Mouse (Mus musculus) limb, embryonic 12.5 days (tissue): Measurements from ENCODE around the gene Tmem167b. TPM values are rescaled to one million over a fixed set of nuclear protein-coding genes. Genes with fewer than 3 reads are reported as not detected.
A peak's percentile ranks its signal among the peaks of the same experiment; 100 is the strongest.
"Not testable (repeated sequence)": the region's sequence is repeated elsewhere in the genome, so short reads cannot be mapped to it uniquely, and the experiment has no call there.

Source experiments
- ATAC-seq: fragments of 200-750 bp; cut with Nextera tagmentation; 2 replicates; pipeline ENCODE4 v1.8.0; 2017; ENCODE audit warnings: low read depth, moderate TSS enrichment; ENCODE audit not compliant: insufficient number of reproducible peaks, insufficient read depth, low FRiP score, low TSS enrichment
- H3K27ac ChIP-seq: fragments of 300-500 bp; sonication (generic); 2 replicates; pipeline ENCODE4 v1.5.1; 2016; ENCODE audit warnings: mild to moderate bottlenecking, moderate library complexity
- H3K27me3 ChIP-seq: fragments of 300-500 bp; sonication (generic); 2 replicates; pipeline ENCODE4 v1.6.1; 2016; ENCODE audit warnings: mild to moderate bottlenecking, moderate library complexity
- H3K36me3 ChIP-seq: fragments of 300-500 bp; sonication (generic); 2 replicates; pipeline ENCODE4 v1.6.1; 2016; ENCODE audit warnings: mild to moderate bottlenecking, moderate library complexity
- H3K4me1 ChIP-seq: fragments of 300-500 bp; sonication (generic); replicated peaks from 2 replicates; pipeline ENCODE4 v1.6.1; 2016
- H3K4me2 ChIP-seq: fragments of 300-500 bp; sonication (generic); 2 replicates; pipeline ENCODE4 v1.6.1; 2016; ENCODE audit warnings: mild to moderate bottlenecking, moderate library complexity
- H3K4me3 ChIP-seq: fragments of 300-500 bp; sonication (generic); replicated peaks from 2 replicates; pipeline ENCODE4 v1.5.1; 2016; ENCODE audit warnings: mild to moderate bottlenecking
- H3K9ac ChIP-seq: fragments of 300-500 bp; sonication (generic); replicated peaks from 2 replicates; pipeline ENCODE4 v1.6.1; 2016; ENCODE audit warnings: mild to moderate bottlenecking, moderate library complexity
- H3K9me3 ChIP-seq: fragments of 300-500 bp; sonication (generic); 2 replicates; pipeline ENCODE4 v1.6.1; 2016; ENCODE audit warnings: mild to moderate bottlenecking, moderate library complexity
- whole genome bisulfite sequencing: fragments of 180-500 bp; shearing (Covaris S2); methylation state at CpG from one replicate; pipeline ENCODE4 v1.1.7; 2016; 5-methylcytosine and 5-hydroxymethylcytosine counted together
- polyA plus RNA-seq: library from polyadenylated mRNA; unstranded; fragments of >200 nt; fragmentation: Nextera tagmentation; extraction: Ambion mirVana; gene quantifications from 2 replicates; pipeline ENCODE4 v1.2.1, GENCODE M21; 2016

The Tmem167b gene
- polyA plus RNA-seq, 1 experiment from 2014 or later: 37.4 TPM

- Histone ChIP-seq H3K36me3 (no peaks in the 10 kb centered on the region), H3K4me3 (peak overlapping the region; percentile 66; the same call in 1 of the 2 replicates), H3K9ac (no peak overlapping the region), H3K27ac (no peak overlapping the region), H3K9me3 (no peaks in the 10 kb centered on the region), H3K4me1 (peaks cover 10% of the 10 kb centered on the region), H3K27me3 (no peaks in the 10 kb centered on the region), H3K4me2 (peak overlapping the region; percentile 81)
- 87% methylated on average over 14 of the region's 14 CpGs for WGBS
- no peak for ATAC-seq
Measured at GRCm38 (mm10) chr3:108570813-108571212, 8.5 kb upstream of the Tmem167b start.

- WGBS: 59% methylated on average over 3 of the region's 3 CpGs
- not testable (repeated sequence) for H3K27me3 ChIP-seq, ATAC-seq, H3K4me2 ChIP-seq, H3K9ac ChIP-seq, H3K9me3 ChIP-seq, H3K36me3 ChIP-seq, H3K4me3 ChIP-seq, H3K27ac ChIP-seq
- peaks cover 10% of the 10 kb centered on the region for H3K4me1 ChIP-seq
Measured at GRCm38 (mm10) chr3:108569636-108570035, 7.4 kb upstream of the Tmem167b start.

GRCm38 (mm10) chr3:108567990-108568877 lies 6.0 kb upstream of the Tmem167b start:
- peaks cover 11% of the 10 kb centered on the region for H3K4me1 ChIP-seq
- H3K27me3 ChIP-seq: no peaks in the 10 kb centered on the region
- no peak overlapping the region for H3K9ac ChIP-seq
- H3K4me3 ChIP-seq: no peak overlapping the region
- H3K4me2 ChIP-seq: no peak overlapping the region
- no peaks in the 10 kb centered on the region for H3K36me3 ChIP-seq
- ATAC-seq: no peak
- 63% methylated on average over 15 of the region's 15 CpGs for WGBS
- H3K9me3 ChIP-seq: no peaks in the 10 kb centered on the region
- H3K27ac ChIP-seq: 0 out of 2 replicates have a peak overlapping the region, but pooled peaks have one; percentile 0

- H3K4me1 ChIP-seq: peaks cover 10% of the 10 kb centered on the region
- no peak for ATAC-seq
- peak overlapping the region; percentile 89 for H3K27ac ChIP-seq
- H3K4me2 ChIP-seq: peak overlapping the region; percentile 73
- WGBS: 8% methylated on average over 4 of the region's 4 CpGs
- no peaks in the 10 kb centered on the region for H3K27me3 ChIP-seq
- H3K4me3 ChIP-seq: peak overlapping the region; percentile 79
- no peaks in the 10 kb centered on the region for H3K9me3 ChIP-seq
- H3K36me3 ChIP-seq: peaks cover 20% of the 10 kb centered on the region
- H3K9ac ChIP-seq: 0 out of 2 replicates have a peak overlapping the region, but pooled peaks have one; percentile 31
Measured at GRCm38 (mm10) chr3:108563309-108563708, 1.0 kb upstream of the Tmem167b start.

GRCm38 (mm10) chr3:108562777-108563271 lies 558 bp upstream of the Tmem167b start:
- no peaks in the 10 kb centered on the region for H3K27me3 ChIP-seq
- peaks cover 10% of the 10 kb centered on the region for H3K4me1 ChIP-seq
- peak overlapping the region; percentile 89 for H3K27ac ChIP-seq
- H3K4me3 ChIP-seq: peak overlapping the region; percentile 79
- peak; percentile 56; the same call in 1 of the 2 replicates for ATAC-seq
- H3K4me2 ChIP-seq: peak overlapping the region; percentile 73
- H3K9me3 ChIP-seq: no peaks in the 10 kb centered on the region
- 9% methylated on average over 15 of the region's 15 CpGs for WGBS
- peaks cover 25% of the 10 kb centered on the region for H3K36me3 ChIP-seq
- H3K9ac ChIP-seq: 0 out of 2 replicates have a peak overlapping the region, but pooled peaks have one; percentile 31

- H3K4me1 ChIP-seq: peaks cover 13% of the 10 kb centered on the region
- no peaks in the 10 kb centered on the region for H3K9me3 ChIP-seq
- no peak for ATAC-seq
- no peaks in the 10 kb centered on the region for H3K27me3 ChIP-seq
- no peak overlapping the region for H3K4me3 ChIP-seq
- 97% methylated on average over 4 of the region's 4 CpGs for WGBS
- H3K27ac ChIP-seq: no peak overlapping the region
- no peak overlapping the region for H3K4me2 ChIP-seq
- H3K36me3 ChIP-seq: peaks cover 35% of the 10 kb centered on the region
- no peak overlapping the region for H3K9ac ChIP-seq
Measured at GRCm38 (mm10) chr3:108557888-108558287, 4.4 kb downstream of the Tmem167b start.

- peaks cover 30% of the 10 kb centered on the region for H3K36me3 ChIP-seq
- WGBS: 17% methylated on average over 22 of the region's 22 CpGs
- peak overlapping the region; percentile 89 for H3K27ac ChIP-seq
- peak overlapping the region; percentile 81 for H3K4me3 ChIP-seq
- H3K27me3 ChIP-seq: no peaks in the 10 kb centered on the region
- peak; percentile 95 for ATAC-seq
- H3K9ac ChIP-seq: peak overlapping the region; percentile 95
- H3K9me3 ChIP-seq: no peaks in the 10 kb centered on the region
- H3K4me1 ChIP-seq: peaks cover 7% of the 10 kb centered on the region
- peak overlapping the region; percentile 73 for H3K4me2 ChIP-seq
Measured at GRCm38 (mm10) chr3:108554587-108555312, 7.5 kb downstream of the Tmem167b start.

- H3K27me3 ChIP-seq: no peaks in the 10 kb centered on the region
- peak overlapping the region; percentile 95 for H3K9ac ChIP-seq
- peak overlapping the region; percentile 89 for H3K27ac ChIP-seq
- H3K9me3 ChIP-seq: no peaks in the 10 kb centered on the region
- WGBS: under 1% methylated on average over 42 of the region's 42 CpGs
- ATAC-seq: peak; percentile 69
- peaks cover 23% of the 10 kb centered on the region for H3K36me3 ChIP-seq
- peak overlapping the region; percentile 81 for H3K4me3 ChIP-seq
- H3K4me2 ChIP-seq: peak overlapping the region; percentile 73
- H3K4me1 ChIP-seq: peaks cover 7% of the 10 kb centered on the region
Measured at GRCm38 (mm10) chr3:108554111-108554561, 8.1 kb downstream of the Tmem167b start.

GRCm38 (mm10) chr3:108542299-108542698 lies 20.0 kb downstream of the Tmem167b start:
- Histone ChIP-seq H3K4me1 (peaks cover 5% of the 10 kb centered on the region), H3K9me3 (no peaks in the 10 kb centered on the region), H3K9ac (no peak overlapping the region), H3K36me3 (no peaks in the 10 kb centered on the region), H3K27me3 (peaks cover 7% of the 10 kb centered on the region; the same call in 1 of the 2 replicates), H3K4me3 (no peak overlapping the region), H3K4me2 (no peak overlapping the region), H3K27ac (no peak overlapping the region)
- whole genome bisulfite sequencing: 83% methylated on average over 11 of the region's 11 CpGs
- no peak for ATAC-seq

GRCm38 (mm10) chr3:108537303-108537702 lies 25.0 kb downstream of the Tmem167b start:
- 6% methylated on average over 17 of the region's 17 CpGs for WGBS
- Histone ChIP-seq H3K27ac (no peak overlapping the region), H3K4me1 (peaks cover 10% of the 10 kb centered on the region), H3K27me3 (peaks cover 28% of the 10 kb centered on the region), H3K36me3 (no peaks in the 10 kb centered on the region), H3K9me3 (no peaks in the 10 kb centered on the region), H3K4me3 (peak overlapping the region; percentile 26; the same call in 1 of the 2 replicates), H3K9ac (no peak overlapping the region), H3K4me2 (peak overlapping the region; percentile 55)
- peak; percentile 57; the same call in 1 of the 2 replicates for ATAC-seq
